Mouse (Mus musculus) small intestine, adult 2 months (tissue): ENCODE results near the gene Hist1h2ap.
"Not testable (repeated sequence)": the region's sequence is repeated elsewhere in the genome, so short reads cannot be mapped to it uniquely, and the experiment has no call there.

Experiments
- CTCF ChIP-seq: fragments of 200-500 bp; IDR thresholded peaks from 2 replicates; pipeline ENCODE4 v1.5.1; 2012; ENCODE audit warnings: low read depth, mild to moderate bottlenecking, control low read depth, inconsistent platforms, low read length, moderate library complexity, mixed read lengths; ENCODE audit not compliant: insufficient replicate concordance, insufficient read length; ENCODE audit errors: extremely low read depth
- POLR2A ChIP-seq: fragments of 200-500 bp; IDR thresholded peaks from 2 replicates; pipeline ENCODE4 v1.6.1; 2012; ENCODE audit warnings: low read depth, mild to moderate bottlenecking, control low read depth, inconsistent platforms, low read length, moderate library complexity

DNA sequence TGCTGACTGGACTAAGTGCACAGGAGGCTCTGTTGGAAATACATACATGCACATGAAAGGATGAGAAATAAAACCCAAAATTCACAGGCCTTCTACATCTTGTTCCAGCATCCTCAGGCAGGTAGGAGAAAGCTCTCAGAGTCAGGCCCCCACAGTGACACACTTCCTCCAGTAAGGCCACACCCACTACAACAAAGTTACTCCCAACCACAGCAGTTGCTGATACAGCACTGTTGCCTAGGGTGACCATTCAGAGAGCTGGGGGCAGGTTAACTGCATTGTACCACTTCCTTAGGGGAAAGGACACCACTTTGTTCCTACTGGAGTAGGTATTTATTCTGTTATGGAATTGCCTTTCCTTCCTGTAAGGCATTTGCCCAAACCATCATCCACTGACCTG lies 36.1 kb downstream of the Hist1h2ap start:
- TF ChIP-seq POLR2A, CTCF: not testable (repeated sequence)
